ENCODE assay signal across 8 mouse cellular contexts in the genomic region with DNA sequence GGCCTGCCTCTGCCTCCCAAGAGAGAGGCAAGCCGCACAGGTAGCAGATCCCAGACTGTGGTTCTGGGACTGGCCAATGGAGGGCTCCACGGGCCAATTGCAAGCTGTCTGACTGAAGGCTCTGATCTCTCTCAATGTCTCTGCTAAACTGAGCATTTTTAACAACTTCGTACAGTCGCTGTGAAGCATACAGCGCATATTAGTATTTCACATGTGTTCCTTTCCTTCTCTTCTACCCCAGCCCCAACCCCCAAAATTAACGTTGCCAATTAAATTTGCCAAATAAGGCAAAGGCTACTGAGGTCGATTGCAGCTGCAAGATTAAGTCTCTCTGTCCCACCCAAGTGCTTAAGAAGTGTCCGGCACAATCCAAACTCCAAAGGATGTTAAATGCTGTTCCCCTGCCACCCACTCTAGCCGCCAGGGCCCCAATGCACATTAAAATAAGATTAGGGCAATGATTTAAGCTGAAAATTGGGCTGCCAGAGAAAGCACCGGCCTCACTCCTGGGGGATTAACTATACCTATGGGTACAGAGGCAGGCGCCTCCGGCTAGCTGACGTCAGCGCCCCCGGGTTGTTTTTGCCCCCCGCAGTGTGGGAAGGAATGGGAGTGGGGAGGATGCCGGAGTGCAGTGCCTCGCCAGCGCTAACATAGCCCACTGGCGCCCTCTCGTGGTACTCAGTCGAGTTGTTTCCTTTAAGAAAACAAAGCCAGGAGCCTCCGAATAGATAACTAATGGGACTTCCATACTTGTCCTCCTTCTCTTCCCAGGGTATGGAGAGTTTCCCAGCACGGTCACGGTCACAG.
DNase-seq lines count a peak whose midpoint lies in the region; ATAC-seq lines count a peak whose summit lies in the region.

No protein-coding gene starts in this region.

- peaks cover 7% of the 10 kb centered on the region for H3K4me1 ChIP-seq in midbrain, embryonic 12.5 days

- 0 out of 2 replicates have a peak, but pooled peaks cover 5% of the 10 kb centered on the region for H3K27me3 ChIP-seq in midbrain, embryonic 12.5 days

- peak overlapping the region; percentile 52; the same call in 1 of the 2 replicates for H3K27ac ChIP-seq in midbrain, embryonic 12.5 days (replicated peaks)

- H3K36me3 ChIP-seq in midbrain, embryonic 12.5 days = no peaks in the 10 kb centered on the region

- H3K9ac ChIP-seq in midbrain, embryonic 12.5 days (replicated peaks) = peak overlapping the region; percentile 44

- peak; percentile 95 for ATAC-seq in midbrain, embryonic 12.5 days (ENCODE audit: low FRiP score, low read depth)
- ATAC-seq in erythroid progenitor cell, adult 5-6 weeks (replicated peaks; ENCODE audit: low FRiP score, poor library complexity, severe bottlenecking) = no peak

- H3K9me3 ChIP-seq in midbrain, embryonic 12.5 days = no peaks in the 10 kb centered on the region

- intact Hi-C loops in left cerebral cortex, postnatal 4 days (cut with DNase I) = loop anchor here (5.0 kb wide), 1 partner anchor 1865 kb away; no protein-coding TSS in a partner anchor

- H3K4me2 ChIP-seq in midbrain, embryonic 12.5 days (replicated peaks) = peak overlapping the region; percentile 52

- peak overlapping the region; percentile 34 for H3K4me3 ChIP-seq in midbrain, embryonic 12.5 days

- 18% methylated on average over 25 of the region's 25 CpGs for WGBS in midbrain, embryonic 12.5 days

- peak; percentile 72 for DNase-seq in adrenal gland, adult 2 months
- DNase-seq in embryo, embryonic 11.5 days (ENCODE audit: low read depth, low spot score) = peak; percentile 77
- peak; percentile 96 for DNase-seq in heart, adult 11 months
- DNase-seq in kidney, adult 11 months = peak; percentile 62
- peak; percentile 88 for DNase-seq in left cerebral cortex, postnatal 4 days
- DNase-seq in spleen, adult 12 weeks (ENCODE audit: low spot score) = peak; percentile 16

Comparison
In these comparisons a context has a peak if more than half of its experiments do, and no peak if none do; other contexts are left out.
1. DNase-seq: peak in every context shown above with its lines; median percentile 96 in heart, adult 11 months; 88 in left cerebral cortex, postnatal 4 days; 77 in embryo, embryonic 11.5 days; 72 in adrenal gland, adult 2 months; 62 in kidney, adult 11 months; 16 in spleen, adult 12 weeks.